Mouse (Mus musculus) midbrain, embryonic 14.5 days (tissue): Measurements from ENCODE around the gene Pigt. TPM values are rescaled to one million over a fixed set of nuclear protein-coding genes. Genes with fewer than 3 reads are reported as not detected.

Experiments
- polyA plus RNA-seq: library from polyadenylated mRNA; unstranded; fragments of >200 nt; fragmentation: Nextera tagmentation; extraction: Ambion mirVana; gene quantifications from 2 replicates; pipeline ENCODE4 v1.2.1, GENCODE M21; 2014

Gene Pigt
- polyA plus RNA-seq, 1 experiment from 2014 or later = 98.9 TPM

Other genes with a start within 250 kb of the Pigt start
- gene Svs3b, start 240.9 kb upstream of the Pigt start, polyA plus RNA-seq = not detected in 2 replicates
- not detected in 2 replicates for gene Svs4, start 219.1 kb upstream of the Pigt start, polyA plus RNA-seq
- not detected in 2 replicates for gene Svs3a, start 208.3 kb upstream of the Pigt start, polyA plus RNA-seq
- gene Svs6, start 180.8 kb upstream of the Pigt start, polyA plus RNA-seq = not detected in 2 replicates
- gene Svs5, start 164.8 kb upstream of the Pigt start, polyA plus RNA-seq = not detected in 2 replicates
- not detected in 2 replicates for gene Slpi, start 108.4 kb upstream of the Pigt start, polyA plus RNA-seq
- not detected in 2 replicates for gene Rbpjl, start 94.4 kb upstream of the Pigt start, polyA plus RNA-seq
- gene Matn4, start 92.4 kb upstream of the Pigt start, polyA plus RNA-seq = not detected in 2 replicates
- 2.4 and 4.9 TPM in 2 replicates for gene Sdc4, start 53.6 kb upstream of the Pigt start, polyA plus RNA-seq
- gene Sys1, start 40.6 kb upstream of the Pigt start, polyA plus RNA-seq = 93.1 and 97.2 TPM in 2 replicates
- gene Gm20458, start 36.6 kb upstream of the Pigt start, polyA plus RNA-seq = 3.4 and 5.1 TPM in 2 replicates
- gene Trp53tg5, start 23.8 kb upstream of the Pigt start, polyA plus RNA-seq = not detected in 2 replicates
- 11.4 and 11.8 TPM in 2 replicates for gene Dbndd2, start 11.4 kb upstream of the Pigt start, polyA plus RNA-seq
- gene Wfdc2, start 64.9 kb downstream of the Pigt start, polyA plus RNA-seq = 0.61 and 1.2 TPM in 2 replicates
- not detected in 2 replicates for gene Spint3, start 75.9 kb downstream of the Pigt start, polyA plus RNA-seq
- gene Wfdc6a, start 87.9 kb downstream of the Pigt start, polyA plus RNA-seq = not detected in 2 replicates
- gene Eppin, start 96.1 kb downstream of the Pigt start, polyA plus RNA-seq = not detected in 2 replicates
- not detected in 2 replicates for gene Wfdc6b, start 116.0 kb downstream of the Pigt start, polyA plus RNA-seq
- not detected in 2 replicates for gene Wfdc8, start 116.1 kb downstream of the Pigt start, polyA plus RNA-seq
- not detected in 2 replicates for gene Wfdc16, start 141.3 kb downstream of the Pigt start, polyA plus RNA-seq
- not detected in 2 replicates for gene Wfdc10, start 158.5 kb downstream of the Pigt start, polyA plus RNA-seq
- gene Wfdc9, start 159.1 kb downstream of the Pigt start, polyA plus RNA-seq = not detected in 2 replicates
- not detected in 2 replicates for gene Wfdc11, start 176.6 kb downstream of the Pigt start, polyA plus RNA-seq
- gene Wfdc13, start 187.6 kb downstream of the Pigt start, polyA plus RNA-seq = not detected in 2 replicates
- gene Spint4, start 201.0 kb downstream of the Pigt start, polyA plus RNA-seq = not detected in 2 replicates
- gene Spint5, start 217.8 kb downstream of the Pigt start, polyA plus RNA-seq = not detected in 2 replicates
- 0.80 and 1.1 TPM in 2 replicates for gene Wfdc3, start 248.4 kb downstream of the Pigt start, polyA plus RNA-seq
- gene Dnttip1, start 248.5 kb downstream of the Pigt start, polyA plus RNA-seq = 49.1 and 55.0 TPM in 2 replicates